In the genomic region with DNA sequence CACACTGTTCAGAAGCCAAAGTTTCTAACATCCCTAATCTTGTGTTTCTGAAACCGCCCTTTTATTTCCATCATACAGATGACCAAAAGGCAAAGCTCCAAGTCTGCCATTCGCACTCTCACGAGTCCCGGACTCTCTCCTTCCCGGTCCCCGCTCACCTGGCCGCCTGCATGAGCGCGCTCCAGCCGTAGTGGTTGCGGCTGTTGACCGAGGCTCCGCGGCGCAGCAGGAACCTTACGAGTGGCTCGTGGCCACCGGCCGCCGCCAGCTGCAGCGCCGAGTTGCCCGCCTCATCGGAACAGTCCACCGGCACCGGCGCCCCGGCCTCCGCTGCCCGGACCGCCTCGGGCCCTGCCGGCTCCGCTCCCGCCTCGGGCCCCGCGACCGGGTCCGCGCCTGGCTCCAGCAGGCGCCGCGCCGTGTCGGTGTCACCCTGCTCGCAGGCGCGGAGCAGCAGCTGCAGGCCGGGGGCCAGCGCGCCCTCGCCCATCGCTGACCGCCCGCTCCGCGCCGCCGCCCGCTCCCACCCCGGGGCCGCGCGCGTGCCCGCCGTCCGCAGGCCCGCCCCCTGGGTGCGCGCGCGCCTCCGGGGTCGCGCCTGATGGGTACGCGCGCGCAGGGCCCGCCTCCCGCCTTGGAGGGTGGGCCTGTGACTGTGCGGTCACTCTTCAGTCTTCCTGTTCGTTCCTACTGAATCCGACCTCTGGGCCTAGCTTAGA, we compare ENCODE assay signal across 8 mouse cellular contexts. TPM values are rescaled to one million over a fixed set of nuclear protein-coding genes. Genes with fewer than 3 reads are reported as not detected.
DNase-seq lines count a peak whose midpoint lies in the region; ATAC-seq and TF ChIP-seq lines count a peak whose summit lies in the region.

A gene (minus strand): TSS at position 637 of the 719 bp plus-strand sequence.

- H3K9ac ChIP-seq in hindbrain, embryonic 16.5 days (ENCODE audit: low read depth, low read length): peak within 1 kb of the TSS; percentile 91

- WGBS in hindbrain, embryonic 16.5 days: under 1% methylated on average over 40 of the region's 86 CpGs

- peak; percentile 88 for DNase-seq in adrenal gland, postnatal 14 days
- DNase-seq in embryo, embryonic 10 days (ENCODE audit: low spot score): peak; percentile 82
- DNase-seq in gastrocnemius, postnatal 14 days: peak; percentile 82
- DNase-seq in left cerebral cortex, adult 2 months (ENCODE audit: extremely low spot score in 1 of 2, low spot score in 2 of 2): peak; percentile 83
- DNase-seq in lung, postnatal 36 days: peak; percentile 73
- DNase-seq in right cerebral cortex, adult 18-20 months: peak; percentile 81
- DNase-seq in spleen, postnatal 4 days (ENCODE audit: low spot score in 2 of 2): no peak

- H3K27ac ChIP-seq in hindbrain, embryonic 16.5 days (ENCODE audit: low read depth, low read length): peak within 1 kb of the TSS; percentile 89
- H3K27ac ChIP-seq in left cerebral cortex, adult 2 months: peak within 1 kb of the TSS; percentile 90

- peak within 1 kb of the TSS; percentile 87 for H3K4me3 ChIP-seq in hindbrain, embryonic 16.5 days (ENCODE audit: low read length)
- H3K4me3 ChIP-seq in left cerebral cortex, adult 2 months: peak within 1 kb of the TSS; percentile 68

- no peak for TF ChIP-seq CTCF in left cerebral cortex, adult 2 months (IDR thresholded peaks at IDR 0.05)

- intact Hi-C loops in gastrocnemius, postnatal 14 days (cut with DNase I; ENCODE audit: low total_unique reads): no loop called here
- intact Hi-C loops in left cerebral cortex, adult 2 months (cut with DNase I): no loop called here

- H3K36me3 ChIP-seq in hindbrain, embryonic 16.5 days (ENCODE audit: control insufficient read depth, insufficient read depth, low read length): no peaks in the 10 kb centered on the region

- no peaks in the 10 kb centered on the region for H3K27me3 ChIP-seq in hindbrain, embryonic 16.5 days (replicated peaks; ENCODE audit: control insufficient read depth, insufficient read depth, low read length)

- ATAC-seq in hindbrain, embryonic 16.5 days: peak; percentile 90

- no peaks in the 10 kb centered on the region for H3K9me3 ChIP-seq in hindbrain, embryonic 16.5 days (ENCODE audit: control insufficient read depth, low read length)

- peaks cover 12% of the 10 kb centered on the region for H3K4me1 ChIP-seq in hindbrain, embryonic 16.5 days (ENCODE audit: control insufficient read depth, insufficient read depth, low read depth, low read length)

- peak within 1 kb of the TSS; percentile 77 for H3K4me2 ChIP-seq in hindbrain, embryonic 16.5 days (ENCODE audit: low read length)

RNA-seq across cellular contexts. Expression of the gene that starts here (rescaled TPM):
- total RNA-seq in adrenal gland, postnatal 14 days (2021): 4.0 and 5.6 TPM in 2 replicates
- 1 to 10 TPM; 2.9 to 3.0 TPM for total RNA-seq in gastrocnemius, postnatal 14 days (2021)
- 3.0 and 4.1 TPM in 2 replicates for polyA plus RNA-seq in hindbrain, embryonic 16.5 days (2015; fragmentation: Nextera tagmentation; extraction: Ambion mirVana)
- total RNA-seq in left cerebral cortex, adult 2 months (2021): 10 to 100 TPM; 21.2 to 24.1 TPM

Comparison
In these comparisons a context has a peak if more than half of its experiments do, and no peak if none do; other contexts are left out.
1. DNase-seq: peak in adrenal gland, postnatal 14 days (single experiment), embryo, embryonic 10 days (single experiment), gastrocnemius, postnatal 14 days (single experiment), left cerebral cortex, adult 2 months (2 of 2), lung, postnatal 36 days (single experiment) and right cerebral cortex, adult 18-20 months (single experiment); none in spleen, postnatal 4 days (0 of 2).